Mouse (Mus musculus) CD8-positive naive resting alpha-beta T cell, adult 57 days (primary cell): ENCODE data around the gene Cd5. TPM values are rescaled to one million over a fixed set of nuclear protein-coding genes. Genes with fewer than 3 reads are reported as not detected.

Source experiments
- total RNA-seq: library from RNA; stranded (reverse); gene quantifications from one replicate; pipeline ENCODE4 v1.2.4, GENCODE M21; 2023

Gene Cd5
- total RNA-seq: 143 TPM

GRCm38 (mm10) chr19:10738811-10739210, at the start of gene Cd5:
TSS of gene Cd5 (minus strand) at chr19:10739002.

GRCm38 (mm10) chr19:10688537-10689352, 50.1 kb downstream of the Cd5 start, which contains the start of gene Vps37c:
TSS of gene Vps37c (plus strand) at chr19:10688735.

GRCm38 (mm10) chr19:10677915-10678771, 60.7 kb downstream of the Cd5 start, which contains the start of gene Pga5:
TSS of gene Pga5 (minus strand) at chr19:10678071.

Other genes with a start within 250 kb of the Cd5 start
- gene Cpsf7, start 213.7 kb downstream of the Cd5 start, total RNA-seq: 131 TPM
- gene Sdhaf2, start 212.9 kb downstream of the Cd5 start, total RNA-seq: 51.1 TPM
- 8.0 TPM for gene Tmem216, start 182.8 kb downstream of the Cd5 start, total RNA-seq
- 34.7 TPM for gene Cyb561a3, start 161.8 kb downstream of the Cd5 start, total RNA-seq
- gene Tmem138, start 161.6 kb downstream of the Cd5 start, total RNA-seq: 6.6 TPM
- gene Ddb1, start 133.7 kb downstream of the Cd5 start, total RNA-seq: 211 TPM
- gene Tkfc, start 133.3 kb downstream of the Cd5 start, total RNA-seq: 7.0 TPM
- gene Vwce, start 104.8 kb downstream of the Cd5 start, total RNA-seq: 7.6 TPM
- not detected for gene Pga5, start 60.9 kb downstream of the Cd5 start, total RNA-seq
- 18.1 TPM for gene Vps37c, start 50.3 kb downstream of the Cd5 start, total RNA-seq
- gene Cd6, start 91.1 kb upstream of the Cd5 start, total RNA-seq: 177 TPM
- 4.6 TPM for gene Slc15a3, start 100.7 kb upstream of the Cd5 start, total RNA-seq
- gene Tmem132a, start 130.9 kb upstream of the Cd5 start, total RNA-seq: 0.12 TPM
- gene Tmem109, start 143.0 kb upstream of the Cd5 start, total RNA-seq: 24.1 TPM
- gene Prpf19, start 156.2 kb upstream of the Cd5 start, total RNA-seq: 92.4 TPM
- gene Zp1, start 181.6 kb upstream of the Cd5 start, total RNA-seq: not detected
- gene Ptgdr2, start 198.2 kb upstream of the Cd5 start, total RNA-seq: not detected
- 29.4 TPM for gene Ccdc86, start 210.3 kb upstream of the Cd5 start, total RNA-seq
- not detected for gene Ms4a10, start 235.7 kb upstream of the Cd5 start, total RNA-seq